Mouse (Mus musculus) cerebellum, adult 11-12 months (tissue): ENCODE results near the gene Ube4b.
A peak's percentile ranks its signal among the peaks of the same experiment; 100 is the strongest.

Experiments
- DNase-seq: peaks from one replicate; pipeline ENCODE4 v3.0.0; 2022

The Ube4b gene

DNA sequence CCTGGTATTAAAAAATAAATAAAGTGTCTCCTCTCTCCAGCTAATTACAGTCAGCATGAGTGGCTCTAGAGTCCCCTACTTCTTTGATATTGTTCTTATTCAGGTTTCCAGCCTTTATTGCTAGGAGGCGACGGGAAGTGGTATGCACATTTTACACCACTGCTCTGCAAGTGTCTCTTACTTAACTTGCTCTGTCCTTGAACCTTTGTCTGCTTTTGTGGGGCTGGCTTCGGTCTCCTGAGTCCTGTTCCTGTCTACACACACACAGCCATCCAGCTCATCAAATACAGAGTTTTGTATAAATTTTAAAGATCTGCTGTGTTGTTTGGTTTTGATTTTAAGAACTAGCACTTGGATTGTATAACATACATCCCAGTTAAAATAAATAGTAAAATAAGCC, 124.4 kb downstream of the Ube4b start:
- DNase-seq, result no peak

- DNase-seq, result no peak
Observed at GRCm38 (mm10) chr4:149296501-149296900, 130.0 kb downstream of the Ube4b start.

GRCm38 (mm10) chr4:149292984-149293383, 133.6 kb downstream of the Ube4b start:
- peak; percentile 64 for DNase-seq

- peak; percentile 2 for DNase-seq
Observed at GRCm38 (mm10) chr4:149291061-149291460, 135.5 kb downstream of the Ube4b start.

GRCm38 (mm10) chr4:149290157-149290750, 136.3 kb downstream of the Ube4b start:
- DNase-seq, result peak; percentile 1

- no peak for DNase-seq
Observed at GRCm38 (mm10) chr4:149286287-149287137, 140.0 kb downstream of the Ube4b start.

- no peak for DNase-seq
Observed at GRCm38 (mm10) chr4:149285691-149286090, 140.9 kb downstream of the Ube4b start.

- no peak for DNase-seq
Observed at GRCm38 (mm10) chr4:149283018-149283417, 143.5 kb downstream of the Ube4b start.

DNA sequence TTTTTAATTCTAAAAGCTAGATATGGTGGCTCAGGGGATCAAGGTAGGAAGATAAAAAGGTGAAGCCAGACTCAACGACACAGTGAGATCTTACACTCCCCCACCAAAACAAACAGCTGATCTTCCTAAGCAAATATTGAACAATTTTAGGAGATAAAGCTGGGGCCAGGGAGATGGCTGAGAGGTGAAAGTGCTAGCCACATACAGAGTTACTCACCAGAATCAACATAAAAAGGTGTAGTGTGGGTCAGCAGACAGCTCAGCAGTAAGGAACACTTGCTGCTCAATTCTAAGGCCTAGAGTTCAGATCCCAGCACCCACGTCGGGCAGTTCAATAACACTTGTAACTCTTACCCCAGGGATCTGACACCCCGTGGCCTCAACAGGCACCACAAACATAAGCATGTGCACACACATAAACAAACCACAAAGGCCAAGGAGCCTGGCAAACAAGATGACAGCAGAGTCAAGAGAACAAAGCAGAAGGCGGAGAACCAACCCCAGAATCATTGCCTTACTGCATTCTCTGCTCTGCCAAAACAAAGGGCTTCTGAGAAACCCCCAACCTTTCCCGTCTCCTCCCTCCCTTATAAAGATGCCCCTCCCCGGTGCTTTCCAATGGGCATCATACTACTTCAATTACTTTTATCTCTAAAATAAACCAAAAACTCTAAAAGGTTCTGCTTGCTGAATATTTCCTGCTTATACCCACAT, 144.4 kb downstream of the Ube4b start:
- DNase-seq, result no peak
